Mouse (Mus musculus): Measurements from ENCODE around the gene Hoxb9. TPM values are rescaled to one million over a fixed set of nuclear protein-coding genes. Genes with fewer than 3 reads are reported as not detected.

Gene Hoxb9
- total and polyA plus RNA-seq, 2 experiments from 2014 or later, result not detected

DNA sequence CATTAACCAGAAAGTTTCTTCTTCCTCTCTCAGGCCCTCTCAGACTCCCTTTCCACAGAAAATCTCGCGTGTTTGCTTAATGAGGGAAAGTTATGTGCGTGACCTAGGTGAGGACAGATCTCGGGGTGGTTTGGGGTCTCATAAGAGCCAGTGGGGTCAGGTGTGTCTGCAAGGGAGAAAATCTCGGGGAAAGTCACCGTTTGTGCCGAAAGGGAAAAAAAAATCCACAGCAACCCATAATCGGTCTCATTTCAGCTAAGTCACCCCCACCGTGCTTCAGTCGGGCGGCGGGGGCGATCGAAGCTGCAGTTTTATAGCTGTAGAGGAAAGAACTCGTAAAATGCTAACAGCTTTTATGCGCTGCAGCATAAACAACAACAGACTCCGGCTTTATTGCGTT is 10.1 kb downstream of the Hoxb9 start:
- Histone ChIP-seq H3K27ac (no peak overlapping the region), H3K4me2 (ENCODE audit: low read depth, low read length) (no peak overlapping the region), H3K9ac (replicated peaks; ENCODE audit: low read length) (no peak overlapping the region), H3K4me1 (ENCODE audit: insufficient read depth, low read length) (no peaks in the 10 kb centered on the region), H3K9me3 (ENCODE audit: low read length) (no peaks in the 10 kb centered on the region), H3K4me3 (ENCODE audit: low read length) (no peak overlapping the region), H3K27me3 (ENCODE audit: insufficient read depth, low read length) (peaks cover 75% of the 10 kb centered on the region), H3K36me3 (ENCODE audit: insufficient read depth, low read length) (no peaks in the 10 kb centered on the region)
- TF ChIP-seq CTCF (IDR thresholded peaks at IDR 0.05; ENCODE audit: low read depth), result no peak
- DNase-seq (ENCODE audit: low spot score), result no peak
- ATAC-seq, result no peak
- WGBS, result 6% methylated on average over 18 of the region's 18 CpGs

DNA sequence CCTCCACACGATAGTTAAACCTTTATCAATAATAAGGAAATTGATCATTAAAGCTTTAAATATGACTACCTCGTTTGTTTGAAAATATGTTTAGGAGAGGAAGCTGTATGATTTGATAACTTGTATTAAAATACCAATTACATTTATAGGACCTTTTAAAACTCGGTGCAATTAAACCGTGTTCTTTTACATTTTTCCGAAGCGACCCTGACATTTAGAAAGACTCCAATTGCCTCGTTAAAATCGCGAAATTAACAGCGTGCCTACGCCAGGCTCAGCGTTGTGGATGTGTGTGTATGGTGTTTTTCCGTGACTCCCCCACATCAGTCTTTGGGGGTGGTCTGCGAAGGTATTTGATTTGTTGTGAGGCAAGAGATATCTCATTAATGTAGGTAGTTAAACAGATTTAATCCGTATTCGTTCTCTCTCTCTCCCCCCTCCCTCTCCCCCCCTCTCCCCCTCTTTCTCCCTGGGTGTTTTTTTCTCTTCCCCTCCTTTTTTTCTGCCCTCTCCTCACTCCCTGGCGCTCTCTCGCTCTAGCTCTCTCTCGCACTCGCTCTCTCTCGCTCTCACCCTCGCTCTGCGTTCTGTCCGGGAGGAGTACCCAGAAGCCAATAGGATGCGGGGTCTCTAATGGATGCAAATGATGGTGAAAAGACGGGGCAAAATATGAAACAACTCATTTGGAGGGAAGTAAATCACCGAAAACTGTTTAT is 10.8 kb downstream of the Hoxb9 start, which contains the start of gene Hoxb8:
TSS of gene Hoxb8 (plus strand) at position 51 of the 716 bp plus-strand sequence.
- Histone ChIP-seq H3K36me3 (ENCODE audit: insufficient read depth, low read length) (no peaks in the 10 kb centered on the region), H3K9me3 (ENCODE audit: low read length) (no peaks in the 10 kb centered on the region), H3K4me2 (ENCODE audit: low read depth, low read length) (no peak within 1 kb of the TSS), H3K4me3 (ENCODE audit: low read length) (peak within 1 kb of the TSS; percentile 31), H3K27ac (no peak within 1 kb of the TSS), H3K4me1 (ENCODE audit: insufficient read depth, low read length) (no peaks in the 10 kb centered on the region), H3K27me3 (ENCODE audit: insufficient read depth, low read length) (peaks cover 75% of the 10 kb centered on the region), H3K9ac (replicated peaks; ENCODE audit: low read length) (no peak within 1 kb of the TSS)
- WGBS, result 2% methylated on average over 27 of the region's 27 CpGs
- DNase-seq (ENCODE audit: low spot score), result no peak
- no peak for TF ChIP-seq CTCF (IDR thresholded peaks at IDR 0.05; ENCODE audit: low read depth)
- ATAC-seq, result 0 out of 2 replicates have a peak, but pooled peaks have one; percentile 42

- peak overlapping the region; percentile 31 for H3K4me3 ChIP-seq (ENCODE audit: low read length)
- peaks cover 84% of the 10 kb centered on the region for H3K27me3 ChIP-seq (ENCODE audit: insufficient read depth, low read length)
- peak overlapping the region; percentile 51 for H3K27ac ChIP-seq
- no peaks in the 10 kb centered on the region for H3K9me3 ChIP-seq (ENCODE audit: low read length)
- peak overlapping the region; percentile 50; the same call in 1 of the 2 replicates for H3K4me2 ChIP-seq (ENCODE audit: low read depth, low read length)
- under 1% methylated on average over 49 of the region's 49 CpGs for WGBS
- H3K4me1 ChIP-seq (ENCODE audit: insufficient read depth, low read length), result no peaks in the 10 kb centered on the region
- DNase-seq (ENCODE audit: low spot score), result no peak
- H3K36me3 ChIP-seq (ENCODE audit: insufficient read depth, low read length), result no peaks in the 10 kb centered on the region
- no peak overlapping the region for H3K9ac ChIP-seq (replicated peaks; ENCODE audit: low read length)
- ATAC-seq, result no peak
- TF ChIP-seq CTCF (IDR thresholded peaks at IDR 0.05; ENCODE audit: low read depth), result no peak
Observed at GRCm38 (mm10) chr11:96282795-96283430, 11.7 kb downstream of the Hoxb9 start.

GRCm38 (mm10) chr11:96284041-96284749 is 12.9 kb downstream of the Hoxb9 start:
- Histone ChIP-seq H3K27me3 (ENCODE audit: insufficient read depth, low read length) (peaks cover 87% of the 10 kb centered on the region), H3K9ac (replicated peaks; ENCODE audit: low read length) (no peak overlapping the region), H3K9me3 (ENCODE audit: low read length) (no peaks in the 10 kb centered on the region), H3K36me3 (ENCODE audit: insufficient read depth, low read length) (no peaks in the 10 kb centered on the region), H3K27ac (no peak overlapping the region; the same call in 1 of the 2 replicates), H3K4me1 (ENCODE audit: insufficient read depth, low read length) (no peaks in the 10 kb centered on the region), H3K4me3 (ENCODE audit: low read length) (peak overlapping the region; percentile 31), H3K4me2 (ENCODE audit: low read depth, low read length) (peak overlapping the region; percentile 50)
- TF ChIP-seq CTCF (IDR thresholded peaks at IDR 0.05; ENCODE audit: low read depth), result 0 out of 2 replicates have a peak, but pooled peaks have one; percentile 27
- DNase-seq (ENCODE audit: low spot score) (no peak), ATAC-seq (peak; percentile 8; the same call in 1 of the 2 replicates)
- 0% methylated on average over 48 of the region's 49 CpGs for WGBS

GRCm38 (mm10) chr11:96284774-96285734 is 13.8 kb downstream of the Hoxb9 start:
- Histone ChIP-seq H3K9me3 (ENCODE audit: low read length) (no peaks in the 10 kb centered on the region), H3K36me3 (ENCODE audit: insufficient read depth, low read length) (no peaks in the 10 kb centered on the region), H3K4me2 (ENCODE audit: low read depth, low read length) (peak overlapping the region; percentile 50), H3K4me1 (ENCODE audit: insufficient read depth, low read length) (no peaks in the 10 kb centered on the region), H3K27ac (no peak overlapping the region; the same call in 1 of the 2 replicates), H3K4me3 (ENCODE audit: low read length) (peak overlapping the region; percentile 31), H3K9ac (replicated peaks; ENCODE audit: low read length) (no peak overlapping the region), H3K27me3 (ENCODE audit: insufficient read depth, low read length) (peaks cover 87% of the 10 kb centered on the region)
- WGBS, result 3% methylated on average over 33 of the region's 37 CpGs
- ATAC-seq, result peak; percentile 58; the same call in 1 of the 2 replicates
- no peak for TF ChIP-seq CTCF (IDR thresholded peaks at IDR 0.05; ENCODE audit: low read depth)
- no peak for DNase-seq (ENCODE audit: low spot score)
